Mouse (Mus musculus) gonadal fat pad, adult 2 months (tissue): ENCODE measurements around the gene Tia1. TPM values are rescaled to one million over a fixed set of nuclear protein-coding genes. Genes with fewer than 3 reads are reported as not detected.
"Not testable (repeated sequence)": the region's sequence is repeated elsewhere in the genome, so short reads cannot be mapped to it uniquely, and the experiment has no call there.

Experiments
- DNase-seq: peaks from one replicate; pipeline ENCODE4 v3.0.0-alpha.2; 2012; ENCODE audit warnings: low read depth
- polyA plus RNA-seq: library from polyadenylated mRNA; depleted of rRNA; stranded (reverse); fragments of >200 nt; gene quantifications from 2 replicates; pipeline ENCODE4 v1.2.3, GENCODE M21; 2012; rRNA removed

The Tia1 gene
- polyA plus RNA-seq, result 26.8 and 28.8 TPM in 2 replicates

DNA sequence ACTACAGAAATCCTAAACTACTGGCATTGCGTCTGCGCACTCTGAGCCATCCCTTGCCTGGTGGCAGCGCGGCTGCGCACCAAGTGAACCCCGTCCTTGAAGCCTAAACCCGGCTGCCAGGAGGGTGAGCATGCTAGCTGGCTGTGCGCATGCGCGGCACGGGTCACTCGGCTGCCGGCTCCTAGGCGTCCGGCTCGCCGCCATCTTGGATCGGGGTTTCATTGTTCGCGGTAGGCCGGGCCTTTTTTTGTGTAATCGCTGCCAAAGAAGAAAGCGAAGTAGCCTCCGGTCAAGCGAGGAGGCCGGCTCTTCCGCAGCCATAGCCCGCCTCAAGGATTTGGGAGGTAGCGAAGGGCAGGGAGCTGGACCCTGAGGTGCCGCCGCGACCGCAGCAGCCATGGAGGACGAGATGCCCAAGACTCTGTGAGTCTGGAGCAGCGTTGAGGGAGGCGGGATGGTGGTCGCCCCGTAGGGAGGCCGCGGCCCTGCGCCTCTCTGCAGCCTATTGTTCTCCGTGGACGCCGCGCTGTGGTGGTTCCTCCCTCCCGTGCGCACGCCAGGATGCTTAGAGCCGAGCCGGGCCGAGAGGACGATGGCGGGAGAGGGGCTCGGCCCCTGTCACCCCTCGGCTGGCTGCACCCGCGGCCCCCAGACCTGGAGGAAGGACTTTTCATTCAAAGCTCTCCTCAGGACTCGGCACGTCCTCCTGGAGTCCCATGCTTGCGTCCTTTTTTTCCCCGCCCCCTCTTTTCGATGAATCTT is at the start of gene Tia1:
Gene Tia1, plus strand, starts transcription at position 120 of the 762 bp plus-strand sequence.
- DNase-seq, result no peak

DNA sequence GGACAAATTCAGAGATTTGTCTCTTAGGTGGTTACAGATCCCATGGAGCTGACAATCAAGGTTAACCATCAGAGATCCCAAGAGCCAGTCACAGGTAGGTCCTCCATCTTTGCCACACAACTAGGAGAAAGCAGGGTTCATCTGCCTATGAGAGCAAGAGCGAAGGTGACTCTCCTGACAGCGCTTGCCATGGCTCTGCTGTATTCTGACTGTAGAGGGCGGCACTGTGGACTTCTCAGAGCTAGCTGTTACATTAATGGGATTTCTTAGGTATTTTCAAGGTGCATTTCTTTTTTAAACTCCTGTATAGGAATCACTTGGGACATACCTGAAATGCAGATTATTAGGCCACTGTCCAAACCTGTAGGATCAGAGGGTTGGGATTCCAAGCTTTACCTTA is 49.1 kb upstream of the Tia1 start:
- DNase-seq, result no peak

DNA sequence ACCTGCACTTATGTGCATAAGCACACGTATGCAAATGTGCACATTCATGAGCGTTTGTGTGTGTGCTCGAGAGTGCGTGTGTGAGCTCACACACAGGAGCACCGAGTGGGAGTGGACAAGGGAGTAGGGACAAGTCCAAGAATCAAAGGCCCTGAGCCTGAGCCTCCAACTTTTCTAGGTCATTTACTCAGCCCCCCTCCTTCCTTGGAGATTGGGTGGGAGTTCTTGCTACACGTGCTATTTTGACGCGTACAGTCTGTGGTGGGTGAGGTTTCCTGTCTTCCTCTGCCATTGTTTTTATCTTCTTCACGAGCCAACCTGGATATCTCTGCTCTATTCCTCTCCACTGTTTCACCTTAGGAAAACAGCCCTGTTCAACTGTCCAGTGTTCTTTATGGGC is 47.1 kb upstream of the Tia1 start:
- no peak for DNase-seq

DNA sequence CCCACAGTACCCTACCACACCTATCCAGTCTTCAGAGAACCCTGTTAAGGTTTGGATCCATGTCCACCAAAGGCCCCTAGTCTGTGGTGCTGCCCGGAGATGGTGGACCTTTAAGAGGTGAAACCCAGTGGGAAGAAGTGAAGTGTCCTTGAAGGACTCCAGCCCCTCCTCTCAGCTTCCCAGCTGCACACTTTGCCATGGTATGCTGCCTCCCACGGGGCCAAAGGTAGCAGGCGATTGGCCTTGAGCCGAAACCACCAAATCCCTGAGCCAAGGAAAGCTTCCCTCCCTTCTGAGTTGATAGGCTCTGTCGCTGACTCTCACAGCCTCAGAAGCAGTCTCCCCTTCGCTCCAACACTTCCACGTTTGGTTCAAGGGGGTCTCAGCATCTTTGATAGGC is 43.3 kb upstream of the Tia1 start:
- DNase-seq, result no peak

DNA sequence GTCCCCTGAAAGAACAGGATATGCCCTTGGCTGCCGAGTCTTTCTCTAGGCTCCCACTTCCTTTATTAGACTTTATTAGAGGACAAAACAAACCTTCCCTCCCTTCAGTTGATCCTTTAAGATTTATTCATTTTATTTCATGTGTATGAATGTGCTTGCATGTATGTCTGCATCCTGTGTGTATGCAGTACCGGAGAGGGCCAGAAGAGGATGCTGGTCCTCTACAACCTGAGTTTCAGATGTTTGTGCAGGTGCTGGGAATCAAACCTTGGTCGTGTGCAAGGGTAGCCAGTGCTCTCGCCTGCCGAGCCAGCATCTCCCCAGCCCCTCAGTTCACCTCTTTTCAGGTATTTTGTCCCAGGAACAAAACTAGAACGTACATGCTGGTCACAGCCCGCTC is 42.6 kb upstream of the Tia1 start:
- DNase-seq, result no peak

DNA sequence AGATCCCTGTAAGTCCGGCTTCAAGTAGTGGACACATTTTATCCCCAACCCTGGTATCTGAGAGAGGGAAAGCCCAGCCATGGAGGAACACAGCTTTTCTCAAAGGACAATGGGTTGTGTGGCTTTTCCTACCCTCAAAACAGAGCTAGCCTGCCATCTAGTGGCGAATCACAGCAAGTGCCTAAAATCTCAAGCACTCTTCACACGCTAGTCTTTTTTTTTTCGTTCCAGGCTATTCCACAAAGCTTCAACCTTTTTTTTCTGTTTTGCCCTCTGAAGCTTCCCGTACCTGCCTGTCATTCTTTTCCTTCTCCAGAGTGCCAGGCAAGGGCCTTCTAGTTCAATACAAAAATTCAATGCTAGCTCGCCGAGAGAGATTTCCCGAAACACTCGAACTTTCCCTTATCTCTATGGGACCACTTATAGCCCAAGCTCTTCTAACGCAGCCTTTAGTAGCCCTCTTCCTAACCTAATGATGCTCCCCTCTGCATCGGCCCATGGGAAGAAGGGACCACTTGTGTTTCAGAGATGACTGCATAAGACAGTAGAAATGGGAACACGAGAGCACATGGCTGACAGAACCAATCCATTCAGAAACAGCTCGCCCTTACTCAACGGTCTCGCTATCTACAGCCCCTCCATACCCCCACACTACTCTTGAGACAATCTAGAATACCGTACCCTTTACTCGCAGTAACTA is 39.4 kb upstream of the Tia1 start:
- no peak for DNase-seq

DNA sequence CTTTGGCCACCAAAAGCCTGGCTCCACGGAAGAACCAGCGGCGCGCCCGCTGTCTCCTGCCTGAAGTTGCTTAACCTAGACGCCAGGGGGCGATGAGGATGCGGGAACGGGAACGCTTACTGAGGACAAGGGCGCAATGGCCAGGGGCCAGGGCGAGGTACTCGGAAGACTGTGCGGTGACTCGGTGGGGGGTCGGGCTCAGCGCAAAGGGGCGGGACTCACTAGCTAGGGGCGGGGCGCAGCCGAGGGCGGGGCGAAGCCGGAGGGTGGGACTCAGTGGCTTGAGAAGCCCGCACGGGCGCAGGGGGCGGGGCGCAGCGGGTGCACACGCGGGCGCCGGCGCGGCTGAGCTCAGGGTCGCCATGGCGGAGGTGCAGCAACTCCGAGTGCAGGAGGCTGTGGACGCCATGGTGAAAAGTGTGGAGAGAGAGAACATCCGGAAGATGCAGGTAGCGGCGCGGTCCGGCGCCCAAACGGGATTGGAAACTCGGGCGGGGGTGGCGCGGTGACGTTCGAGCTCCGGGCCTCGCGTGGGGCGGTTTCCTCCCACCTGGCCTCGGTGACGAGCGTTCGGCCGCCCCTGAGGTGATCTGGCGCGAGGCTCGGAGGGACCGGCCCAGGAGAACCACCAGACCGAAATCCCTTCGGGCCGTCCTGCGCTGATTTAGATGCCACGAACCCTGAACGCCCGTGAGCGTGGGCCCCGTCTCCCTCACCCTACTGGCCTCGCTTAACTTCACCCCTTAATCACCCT is 38.5 kb upstream of the Tia1 start, which contains the start of gene Fam136a:
Gene Fam136a, plus strand, starts transcription at position 276 of the 754 bp plus-strand sequence.
- no peak for DNase-seq

DNA sequence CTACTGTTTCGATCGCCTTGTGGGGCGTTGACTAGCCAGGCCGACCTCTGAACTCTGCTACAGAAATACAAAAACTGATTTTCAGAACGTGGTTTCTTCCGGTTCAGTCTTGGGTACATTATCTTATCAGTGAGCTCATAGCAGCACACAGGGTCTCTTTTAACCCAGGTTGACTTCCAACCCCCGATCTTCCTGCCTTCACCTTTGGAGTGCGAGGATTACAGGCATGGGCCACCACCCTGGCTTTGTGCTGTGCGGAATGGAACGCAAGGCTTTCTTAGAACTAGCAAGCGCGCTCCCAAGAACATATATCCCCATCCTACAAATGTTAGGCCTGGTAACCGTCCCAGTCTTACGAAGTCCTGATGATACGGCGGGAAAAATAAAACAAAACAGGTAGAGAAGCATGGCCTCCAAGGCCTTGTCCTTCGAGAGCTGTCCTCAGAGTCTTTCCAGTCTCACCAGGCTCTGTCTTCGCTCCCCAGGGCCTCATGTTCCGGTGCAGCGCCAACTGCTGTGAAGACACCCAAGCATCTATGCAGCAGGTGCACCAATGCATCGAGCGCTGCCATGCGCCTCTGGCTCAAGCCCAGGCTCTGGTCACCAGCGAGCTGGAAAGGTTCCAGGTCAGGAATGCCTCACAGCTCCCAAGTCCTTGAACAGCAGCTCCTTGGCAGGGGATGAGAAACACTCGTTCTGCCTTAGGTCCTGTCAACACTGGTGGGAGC is 37.7 kb upstream of the Tia1 start:
- DNase-seq, result no peak

DNA sequence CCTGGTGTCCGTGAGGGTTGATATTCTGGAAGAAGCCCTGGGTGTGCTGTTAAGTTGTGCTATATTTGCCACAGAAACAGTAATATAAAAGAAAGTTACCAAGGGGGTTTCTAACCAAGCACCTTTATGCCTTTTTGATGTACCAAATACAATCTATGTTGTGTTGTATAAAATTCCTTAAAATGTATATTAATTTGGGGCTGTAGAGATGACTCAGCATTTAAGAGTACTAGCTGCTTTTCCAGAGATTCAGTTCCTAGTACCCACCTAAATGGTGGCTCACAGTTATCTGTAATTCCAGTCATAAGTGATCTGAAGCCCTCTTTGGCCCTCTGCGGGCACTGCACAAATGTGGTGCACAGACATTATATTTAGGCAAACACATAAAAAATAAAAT is 37.2 kb upstream of the Tia1 start:
- DNase-seq, result no peak

DNA sequence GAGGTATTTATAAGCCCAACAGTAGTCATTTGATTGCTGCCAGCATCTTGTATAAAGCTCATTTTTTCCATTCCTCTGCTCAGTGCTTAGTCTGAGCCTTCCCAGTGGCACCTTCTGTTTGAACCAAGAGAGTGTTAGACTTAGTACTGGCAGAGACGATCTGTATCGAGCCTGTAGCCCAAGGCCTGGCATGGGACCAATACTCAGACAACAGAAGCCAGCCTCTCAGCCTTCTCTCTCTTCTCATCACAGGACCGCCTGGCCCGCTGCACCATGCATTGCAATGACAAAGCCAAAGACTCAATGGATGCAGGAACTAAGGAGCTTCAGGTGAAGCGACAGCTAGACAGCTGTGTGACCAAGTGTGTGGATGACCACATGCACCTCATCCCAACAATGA is 35.5 kb upstream of the Tia1 start:
- DNase-seq, result no peak

DNA sequence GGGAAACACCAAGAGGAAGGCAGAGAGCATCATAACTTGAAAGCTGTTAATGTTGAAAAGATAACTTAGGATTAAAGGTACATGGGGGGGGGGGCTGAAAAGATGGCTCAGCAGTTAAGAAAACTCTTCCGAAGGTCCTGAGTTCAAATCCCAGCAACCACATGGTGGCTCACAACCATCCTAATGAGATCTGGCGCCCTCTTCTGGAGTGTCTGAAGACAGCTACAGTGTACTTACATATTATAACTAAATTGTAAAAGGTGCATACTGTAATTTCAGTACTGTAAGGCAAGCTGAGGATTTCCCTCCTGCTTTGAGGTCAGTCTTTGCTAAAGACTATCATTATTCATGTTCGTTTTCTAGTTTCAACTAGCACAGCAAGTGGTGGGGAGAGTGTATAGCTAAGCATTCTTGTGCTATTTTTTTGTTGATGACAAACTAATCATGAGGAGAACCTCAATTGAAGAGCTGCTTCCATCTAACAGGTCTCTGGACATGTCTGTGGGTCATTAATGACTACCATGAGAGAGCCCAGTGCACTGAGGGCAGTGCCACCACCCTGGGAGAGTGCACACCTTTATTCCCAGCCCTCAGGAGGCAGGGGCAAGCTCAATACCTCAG is 33.8 kb upstream of the Tia1 start:
- DNase-seq, result no peak

DNA sequence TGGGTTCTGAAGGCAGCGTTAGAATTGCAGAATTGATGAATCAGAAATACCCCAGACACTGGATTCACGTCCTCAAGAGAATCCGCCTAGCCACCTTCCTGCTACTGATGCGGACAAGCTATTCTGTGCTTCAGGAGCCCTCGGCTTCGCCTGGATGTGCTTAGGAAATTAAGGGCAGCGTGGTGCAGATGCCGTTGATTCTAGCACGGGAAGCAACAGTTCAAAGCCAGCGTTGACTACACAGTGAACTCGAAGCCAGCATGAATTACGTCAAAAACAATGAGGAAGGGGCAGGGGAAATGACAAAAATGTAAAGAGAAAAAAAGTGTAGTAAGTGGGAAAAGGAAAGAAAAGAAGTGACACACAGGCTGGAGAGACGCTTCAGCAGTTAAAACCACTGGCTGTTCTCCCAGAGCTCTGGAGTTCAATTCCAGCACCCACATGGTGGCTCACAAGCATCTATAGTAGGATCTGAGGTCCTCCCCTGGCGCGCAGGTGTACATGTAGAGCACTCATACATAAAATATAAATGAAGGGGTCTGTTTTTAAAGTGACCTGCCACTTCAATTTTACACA is 33.2 kb upstream of the Tia1 start, which contains the start of gene Snrpg:
Gene Snrpg, plus strand, starts transcription at position 541 of the 576 bp plus-strand sequence.
- no peak for DNase-seq

DNA sequence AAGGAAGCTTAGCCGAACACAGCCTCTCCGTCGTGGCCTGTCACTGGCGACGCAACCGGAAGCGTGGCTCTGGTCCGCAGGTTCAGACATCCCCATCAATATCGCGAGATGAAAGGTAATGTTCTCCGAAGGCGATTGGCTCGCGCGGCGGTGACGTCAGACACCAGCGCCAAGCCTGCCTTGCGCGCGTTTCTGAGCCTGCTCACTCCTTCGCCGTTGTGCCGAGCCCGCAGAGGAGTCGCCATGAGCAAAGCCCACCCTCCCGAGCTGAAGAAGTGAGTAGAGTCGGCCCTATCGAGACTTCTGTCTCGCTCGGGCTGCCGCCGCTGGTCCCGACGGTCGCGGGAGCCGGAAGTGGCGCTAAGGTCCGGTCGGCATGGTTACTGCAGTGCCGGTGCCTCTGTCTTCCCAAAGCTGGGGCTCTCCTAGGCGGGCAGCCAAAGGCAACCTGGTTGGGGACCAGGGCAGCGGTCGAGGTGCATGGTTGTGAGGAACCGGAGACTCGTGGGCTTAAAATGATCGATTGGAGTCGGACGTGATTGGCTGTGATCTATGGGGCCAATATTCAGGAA is 32.6 kb upstream of the Tia1 start:
- DNase-seq, result no peak

DNA sequence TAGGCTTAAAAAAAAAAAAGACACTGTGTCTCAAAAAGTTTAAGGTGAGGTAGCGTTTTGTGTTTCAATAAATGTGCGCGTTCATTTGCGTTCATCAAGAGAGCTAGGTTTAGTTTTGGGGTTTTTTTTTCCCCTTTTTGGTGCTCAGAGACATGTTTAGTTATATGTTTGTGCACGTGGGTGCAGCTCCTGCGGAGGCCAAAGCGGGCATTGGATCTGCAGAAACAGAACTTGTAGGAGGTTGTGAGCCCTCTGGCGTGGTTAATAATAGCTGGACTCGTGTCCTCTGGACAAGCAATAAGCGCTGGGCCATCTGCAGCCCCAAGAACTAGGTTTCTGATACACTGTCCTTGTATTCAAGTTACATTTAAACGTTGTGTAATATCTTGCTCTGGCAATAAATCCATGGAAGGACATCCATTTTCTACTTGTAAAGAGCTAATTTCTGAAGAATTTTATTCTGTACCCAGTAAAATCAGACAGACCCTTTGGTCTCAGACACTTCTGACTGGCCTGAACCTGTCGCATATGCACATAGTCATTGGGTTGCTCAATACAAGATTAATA is 32.0 kb upstream of the Tia1 start:
- DNase-seq, result no peak

DNA sequence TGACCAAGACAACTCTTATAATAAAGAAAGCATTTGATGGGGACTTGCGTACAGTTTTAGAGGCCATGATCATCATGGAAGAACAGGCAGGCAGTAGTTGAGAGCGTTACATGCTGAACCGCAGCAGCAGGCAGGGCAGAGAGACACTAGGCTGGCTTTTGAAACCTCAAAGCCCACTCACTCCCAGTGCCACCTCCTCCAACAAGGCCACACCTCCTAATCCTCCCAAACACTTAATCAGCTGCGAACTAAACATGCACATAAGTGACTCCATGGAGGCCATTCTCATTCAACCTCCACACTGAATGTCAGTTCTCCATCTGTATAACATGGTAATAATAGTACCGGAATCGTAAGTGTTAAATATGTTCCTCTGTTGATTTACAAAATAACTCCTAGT is 30.5 kb upstream of the Tia1 start:
- DNase-seq, result no peak

DNA sequence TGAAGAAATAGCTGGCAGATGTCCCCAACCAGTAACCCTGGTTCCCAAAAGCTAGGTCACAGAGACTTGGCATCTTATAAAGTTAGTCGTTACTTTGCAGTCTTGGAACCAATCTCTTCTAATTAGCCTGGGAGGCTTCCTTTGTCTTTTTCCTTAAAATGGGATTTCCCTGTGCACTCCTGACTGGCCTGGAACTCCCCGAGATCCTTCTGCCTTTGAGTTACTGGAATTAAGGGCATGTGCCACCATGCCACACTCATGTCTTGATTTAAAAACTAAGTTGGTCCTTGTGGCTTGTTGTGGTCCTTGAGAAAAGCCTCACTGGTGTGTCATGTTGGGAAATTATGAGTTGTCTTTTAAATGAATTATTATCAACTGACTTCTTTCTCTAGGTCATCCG is 25.7 kb upstream of the Tia1 start:
- no peak for DNase-seq

DNA sequence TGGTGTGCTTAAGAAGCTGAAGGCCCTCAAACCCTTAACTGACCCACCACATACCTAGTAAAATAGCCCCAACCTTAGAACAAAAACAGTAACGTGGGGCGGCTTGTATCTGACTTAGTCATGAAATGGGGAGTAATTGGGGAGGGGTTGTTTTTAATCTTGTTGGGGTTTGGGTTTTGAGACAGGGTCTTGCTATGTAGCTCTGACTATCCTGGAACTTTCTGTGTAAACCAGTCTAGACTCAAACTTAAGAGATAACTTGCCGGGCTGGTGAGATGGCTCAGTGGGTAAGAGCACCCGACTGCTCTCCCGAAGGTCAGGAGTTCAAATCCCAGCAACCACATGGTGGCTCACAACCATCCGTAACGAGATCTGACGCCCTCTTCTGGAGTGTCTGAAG is 23.9 kb upstream of the Tia1 start:
- DNase-seq, result not testable (repeated sequence)

DNA sequence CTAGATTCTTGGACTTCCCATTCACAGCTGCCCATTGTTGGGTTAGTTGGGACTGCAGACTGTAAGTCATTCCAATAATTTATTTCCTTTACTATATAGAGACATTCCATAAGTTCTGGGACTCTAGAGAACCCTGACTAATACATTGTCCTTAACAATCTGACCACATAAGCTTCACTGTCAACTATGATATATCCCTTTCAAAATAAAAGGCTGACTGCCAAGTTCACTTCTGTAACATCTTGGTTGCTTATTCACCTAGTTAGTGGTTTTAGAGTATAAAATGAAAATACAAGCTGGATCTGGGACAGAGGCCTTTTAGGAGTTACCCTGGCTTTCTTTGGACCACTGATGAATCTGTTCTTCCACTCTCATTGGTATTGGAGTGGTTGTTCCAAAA is 21.5 kb upstream of the Tia1 start:
- DNase-seq, result no peak

DNA sequence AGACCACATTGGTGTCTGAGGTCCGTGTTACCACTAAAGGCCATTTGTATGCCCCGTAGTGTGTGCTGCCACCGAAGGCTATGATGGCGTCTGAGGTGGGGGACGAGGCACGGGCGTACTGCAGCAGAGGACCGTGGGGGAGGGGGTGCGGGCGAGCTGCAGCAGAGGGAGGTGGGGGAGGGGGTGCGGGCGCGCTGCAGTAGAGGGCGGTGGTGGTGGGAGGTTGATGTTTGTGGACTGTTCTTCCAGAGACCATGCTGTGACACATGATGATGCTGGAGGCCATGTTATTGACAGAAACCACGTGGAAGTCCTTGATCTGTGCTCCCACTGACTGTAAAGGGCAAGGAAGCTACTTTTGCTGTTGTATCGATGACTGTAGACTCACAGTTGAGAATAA is 20.6 kb upstream of the Tia1 start:
- DNase-seq, result no peak

DNA sequence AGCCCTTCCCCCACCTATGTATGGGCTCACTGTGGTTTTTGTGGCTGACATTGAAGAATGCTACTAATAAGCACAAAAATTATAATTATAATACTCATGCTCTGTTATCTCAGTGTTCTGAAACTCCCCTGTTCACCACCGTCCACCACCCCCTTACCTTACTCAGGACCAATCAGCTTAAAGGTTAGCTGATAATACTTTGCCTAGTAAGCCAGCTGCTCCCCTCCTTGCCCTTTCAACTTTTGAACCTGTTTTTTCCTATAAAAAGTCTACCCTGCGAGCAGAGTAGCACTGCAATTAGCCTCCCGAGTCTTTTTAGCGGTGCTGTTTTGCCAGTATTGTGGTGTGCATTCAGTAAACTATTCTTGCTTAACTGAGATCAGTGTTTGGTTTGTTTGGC is 19.3 kb upstream of the Tia1 start:
- DNase-seq, result no peak
